Mouse (Mus musculus) megakaryocyte-erythroid progenitor cell, adult 5-6 weeks (primary cell): ENCODE data around the gene Ceacam19. TPM values are rescaled to one million over a fixed set of nuclear protein-coding genes. Genes with fewer than 3 reads are reported as not detected.
A peak's percentile ranks its signal among the peaks of the same experiment; 100 is the strongest.
"Not testable (repeated sequence)": the region's sequence is repeated elsewhere in the genome, so short reads cannot be mapped to it uniquely, and the experiment has no call there.

Experiments used
- ATAC-seq: replicated peaks from 2 replicates; pipeline ENCODE4 v1.8.0; 2016; ENCODE audit warnings: mild to moderate bottlenecking, inconsistent platforms; ENCODE audit not compliant: severe bottlenecking, poor library complexity, low FRiP score, low TSS enrichment
- total RNA-seq, 2 experiments: library from RNA; stranded (forward) in 1 of 2; stranded (reverse) in 1 of 2; fragments of 200-1000, 215-1000 nt in 1 of 2; fragments of >200 nt in 1 of 2; fragmentation: Nextera tagmentation in 1 of 2; gene quantifications; 2 replicates each; pipeline ENCODE4 v1.2.3; 2014 to 2017

Gene Ceacam19
- total RNA-seq (2014; fragmentation: Nextera tagmentation) = not detected in 2 replicates
- total RNA-seq (2017) = not detected in 2 replicates

DNA sequence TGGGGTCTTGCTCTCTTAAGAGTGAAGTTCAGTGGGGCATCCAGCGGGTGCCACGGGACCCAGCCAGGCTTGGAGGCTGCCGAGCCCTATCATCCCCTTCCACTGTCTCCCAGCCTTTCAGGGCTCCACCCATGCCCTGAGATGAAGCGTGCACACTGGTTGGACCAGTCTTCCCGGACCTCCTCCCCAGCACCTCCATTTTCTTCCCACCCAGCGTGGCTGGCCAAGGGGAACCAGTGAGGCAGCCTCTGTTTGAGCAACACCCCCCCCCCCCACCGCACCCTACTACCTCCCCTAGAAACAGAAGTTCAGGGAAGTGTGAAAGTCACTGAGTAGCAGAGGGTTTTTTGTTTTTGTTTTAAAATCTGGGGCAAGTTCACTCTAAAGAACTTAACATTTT is at the start of gene Ceacam19:
Gene Ceacam19, minus strand, starts transcription at position 117 of the 400 bp plus-strand sequence.
- ATAC-seq = no peak

DNA sequence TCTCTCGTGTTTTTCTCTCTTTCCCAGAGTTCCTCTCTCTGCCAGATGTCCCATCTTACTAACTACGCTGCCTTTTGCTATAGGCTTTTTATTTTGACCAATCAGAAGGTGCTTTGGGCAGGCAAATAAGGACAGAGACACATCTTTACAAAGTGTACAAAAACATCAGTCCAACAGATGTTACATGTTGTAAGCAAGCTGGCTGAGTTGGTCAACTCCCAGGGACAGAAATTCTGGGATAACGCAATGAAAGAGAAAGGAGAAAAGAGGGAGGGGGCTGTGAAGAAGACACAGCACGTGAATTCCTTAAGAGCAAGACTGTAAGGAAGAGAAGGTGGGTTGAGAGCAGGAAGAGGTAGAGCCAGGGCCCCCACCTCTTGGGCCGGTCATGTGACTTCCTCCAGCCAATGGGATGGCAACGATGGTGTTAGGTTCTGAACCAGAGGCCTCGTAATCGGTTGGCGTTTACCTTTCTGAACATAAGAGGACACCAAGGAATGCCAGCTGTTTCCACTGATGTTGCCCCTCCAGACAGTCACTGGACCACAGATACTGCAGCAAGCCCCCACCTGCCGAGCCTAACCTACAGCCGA is 49.6 kb upstream of the Ceacam19 start:
- no peak for ATAC-seq

DNA sequence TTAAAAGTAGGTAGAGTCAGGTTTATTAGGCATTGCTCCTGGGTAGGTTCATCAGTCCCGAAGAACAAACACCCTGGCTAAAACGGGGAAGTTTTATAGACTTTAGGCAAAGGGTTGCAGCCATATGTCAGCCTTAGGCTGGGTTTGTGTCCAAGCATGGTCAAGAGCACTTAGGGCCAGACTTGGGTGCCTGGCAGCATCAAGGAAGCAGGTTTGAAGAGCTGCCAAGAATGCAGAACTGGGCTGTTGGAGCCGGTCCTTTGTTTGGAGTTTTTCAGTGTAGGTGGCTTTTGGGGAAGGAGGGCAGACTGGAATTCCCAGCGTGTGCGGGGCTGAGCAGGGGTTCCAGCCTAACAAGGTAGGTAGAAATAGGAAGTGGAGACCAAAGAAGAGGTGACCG is 48.2 kb upstream of the Ceacam19 start:
- ATAC-seq = no peak

DNA sequence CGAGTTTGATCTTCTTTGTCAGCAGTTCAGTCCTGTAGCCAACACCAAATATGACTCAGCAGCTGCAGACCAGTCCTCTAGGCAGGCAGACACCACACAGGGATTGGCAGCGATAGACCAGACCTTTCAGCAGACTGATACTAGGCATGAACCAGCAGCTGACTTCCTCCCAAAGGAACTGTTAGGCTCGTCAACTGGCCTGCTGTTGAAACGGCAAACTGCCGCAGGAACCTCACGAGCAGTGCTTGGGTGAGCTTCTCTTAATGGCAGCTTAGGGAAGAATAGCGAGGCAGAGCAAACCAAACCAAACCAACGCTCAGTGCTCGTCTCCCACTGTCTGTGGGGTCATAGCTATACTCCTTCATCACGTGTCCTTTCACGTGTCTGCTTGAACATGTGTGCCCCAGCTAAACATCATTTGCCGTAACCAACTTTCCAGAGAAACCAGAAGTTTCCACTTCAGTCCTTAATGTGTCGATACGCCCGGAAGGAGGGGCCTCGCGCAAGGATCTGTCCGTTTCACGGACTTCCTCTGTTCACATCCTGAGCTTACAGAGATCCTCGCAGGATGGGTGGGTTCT is 47.5 kb upstream of the Ceacam19 start:
- peak; percentile 55 for ATAC-seq

DNA sequence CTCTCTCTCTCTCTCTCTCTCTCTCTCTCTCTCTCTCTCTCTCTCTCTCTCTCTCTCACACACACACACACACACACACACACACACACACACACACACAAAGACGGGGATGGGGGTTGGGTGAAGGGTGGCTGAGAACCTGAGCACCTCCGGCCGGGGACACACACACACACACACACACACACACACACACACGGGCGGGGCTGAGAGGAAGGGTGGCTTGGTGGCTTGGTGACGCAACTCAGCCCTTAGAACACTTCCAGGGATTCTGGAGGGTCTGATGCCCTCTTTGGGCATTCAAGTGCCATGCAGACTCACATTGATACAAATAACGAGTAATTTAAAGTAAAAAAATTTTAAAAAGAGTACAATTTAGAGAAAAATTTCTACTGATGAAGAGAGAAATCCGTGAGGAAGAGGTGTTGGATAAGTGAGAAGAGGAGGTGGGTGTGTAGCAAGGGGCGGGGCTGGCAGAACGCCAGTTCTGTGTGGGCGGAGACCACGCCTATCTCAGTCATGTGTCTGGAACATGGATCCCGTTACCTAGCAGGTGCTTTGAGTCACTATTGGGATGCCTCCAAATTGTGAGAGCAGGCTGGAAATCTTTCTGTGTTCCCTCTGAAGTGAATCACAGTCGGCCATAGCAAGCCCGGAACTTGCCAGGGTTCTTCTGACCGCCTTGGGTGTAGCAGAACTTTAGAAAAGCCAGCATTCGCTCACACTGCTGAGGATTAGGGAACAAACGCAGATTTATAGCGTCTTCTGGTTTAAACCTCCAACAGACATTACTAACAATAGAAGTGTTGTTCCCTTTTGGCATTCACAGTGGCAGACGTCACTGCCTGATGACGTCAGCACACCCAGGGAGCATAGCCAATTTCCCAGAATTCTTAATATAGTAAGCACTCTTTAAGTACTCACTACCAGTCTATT is 45.4 kb upstream of the Ceacam19 start:
- peak; percentile 46 for ATAC-seq

DNA sequence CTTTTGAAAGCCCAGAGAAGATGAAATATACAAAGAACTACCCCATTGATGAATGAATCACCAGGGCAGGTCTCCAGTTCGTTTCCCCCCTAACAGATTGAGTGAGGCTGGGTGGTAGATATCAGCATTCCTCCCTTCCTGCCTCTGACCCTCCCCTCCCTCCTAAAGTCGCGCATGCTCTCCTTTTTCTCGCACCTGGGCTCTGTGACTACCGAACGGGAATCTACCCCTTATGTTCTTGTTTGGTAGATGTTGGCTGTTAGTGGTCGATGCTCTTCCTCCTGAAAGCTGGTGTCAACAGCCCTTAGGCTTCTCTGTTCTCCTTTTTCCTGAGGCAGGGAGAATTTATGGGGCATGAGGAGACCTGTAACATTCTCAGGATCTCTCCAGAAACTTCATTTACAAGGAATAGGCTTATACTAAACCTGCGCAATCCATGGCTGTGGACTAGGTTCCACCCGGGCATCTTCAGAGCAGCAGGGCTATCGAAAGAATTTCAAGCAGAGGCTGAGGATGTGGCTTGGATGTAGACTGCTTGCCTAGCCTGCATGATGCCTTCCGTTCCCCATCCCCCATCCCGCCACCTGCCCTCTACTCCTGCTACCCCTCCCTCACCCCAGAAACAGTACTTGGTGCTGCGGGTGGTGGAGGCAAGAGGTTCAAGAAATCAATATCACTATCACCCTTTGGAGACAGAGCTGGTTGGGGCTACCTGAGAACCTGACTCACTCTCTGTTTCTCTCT is 44.5 kb upstream of the Ceacam19 start:
- no peak for ATAC-seq

DNA sequence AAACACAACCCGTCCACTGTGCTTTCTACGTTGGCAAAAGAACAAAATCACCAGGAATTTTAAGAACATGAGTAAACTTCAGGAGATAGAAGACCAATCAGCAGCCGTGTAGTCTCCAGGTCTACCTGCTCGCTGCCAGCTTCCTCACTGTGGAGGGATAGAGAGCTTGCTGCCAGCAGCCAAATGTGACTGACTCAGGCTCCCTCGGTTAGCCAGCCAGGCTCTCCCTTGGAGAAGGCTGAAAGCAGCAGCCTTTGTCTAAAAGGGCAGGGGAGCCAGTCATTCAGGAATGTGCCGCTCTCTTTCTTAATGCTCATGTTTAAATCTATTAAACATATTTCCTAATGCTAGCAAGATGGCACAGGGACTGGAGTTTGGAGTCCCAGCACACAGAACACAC is 42.7 kb upstream of the Ceacam19 start:
- not testable (repeated sequence) for ATAC-seq

DNA sequence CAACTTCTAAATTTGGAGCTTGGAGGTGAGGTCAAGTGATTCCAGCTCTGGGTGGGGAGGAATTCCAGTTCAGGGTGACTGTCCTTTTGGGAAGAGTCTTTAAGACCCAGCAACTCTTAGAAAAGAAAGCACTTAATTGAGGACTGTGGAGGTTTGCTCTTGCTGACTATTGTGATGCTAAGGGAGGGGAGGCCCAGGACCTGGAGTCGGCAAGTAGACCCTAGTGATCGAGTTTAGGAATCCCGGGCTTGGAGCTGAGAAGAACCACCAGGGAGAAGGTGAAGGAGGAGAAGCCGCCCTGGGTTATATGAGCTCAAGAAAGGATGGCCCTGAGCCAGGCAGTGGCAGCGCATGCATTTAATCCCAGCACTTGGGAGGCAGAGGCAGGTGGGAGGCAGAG is 40.7 kb upstream of the Ceacam19 start:
- no peak for ATAC-seq

DNA sequence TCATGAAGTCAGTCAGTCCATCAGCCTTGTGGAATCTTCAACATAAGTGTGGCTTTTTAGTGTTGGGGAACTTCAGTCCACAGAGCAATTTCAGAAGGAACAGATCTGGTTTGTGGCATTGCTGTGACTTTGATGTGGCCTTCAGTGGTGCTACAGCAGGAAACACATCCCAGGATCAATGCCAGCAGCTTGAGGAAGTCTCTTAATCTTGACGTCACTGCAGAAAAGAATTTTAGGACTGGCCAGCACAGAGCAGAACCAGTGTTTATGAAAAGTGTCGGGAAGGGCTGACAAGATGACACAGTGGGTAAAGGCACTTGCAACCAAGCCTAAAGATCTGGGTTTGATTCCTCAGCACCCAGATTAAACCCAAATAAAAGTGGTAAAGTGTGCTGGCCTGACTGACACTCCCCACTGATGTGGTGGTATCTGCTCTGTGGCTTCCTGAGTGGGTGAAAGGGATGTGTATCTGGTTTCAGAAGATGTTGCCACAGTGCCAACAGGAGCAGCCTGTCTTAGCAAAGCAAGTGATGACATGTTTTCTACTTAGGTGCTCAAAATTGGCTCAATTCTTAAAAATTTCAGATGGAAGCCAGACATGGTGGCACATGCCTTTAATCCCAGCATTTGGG is 39.2 kb upstream of the Ceacam19 start:
- ATAC-seq = no peak

DNA sequence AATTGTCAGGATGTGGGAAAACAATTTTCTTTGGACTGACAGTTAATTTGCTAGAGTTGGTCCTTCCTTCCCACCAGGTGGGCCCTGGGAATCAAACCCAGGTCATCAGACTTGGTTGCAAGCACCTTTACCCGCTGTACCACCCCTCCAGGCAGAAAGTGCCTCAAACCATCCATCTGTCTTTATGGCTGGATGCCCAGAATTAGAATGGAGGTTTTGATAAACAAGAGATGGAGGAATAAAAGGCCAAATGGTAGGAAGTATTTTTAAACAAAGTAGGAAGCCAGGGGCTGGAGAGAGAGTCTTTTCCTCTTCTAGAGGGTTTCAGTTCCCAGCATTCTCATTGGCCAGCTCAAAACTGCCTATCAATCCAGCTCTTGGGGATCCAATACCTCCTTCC is 37.6 kb upstream of the Ceacam19 start:
- ATAC-seq = no peak

DNA sequence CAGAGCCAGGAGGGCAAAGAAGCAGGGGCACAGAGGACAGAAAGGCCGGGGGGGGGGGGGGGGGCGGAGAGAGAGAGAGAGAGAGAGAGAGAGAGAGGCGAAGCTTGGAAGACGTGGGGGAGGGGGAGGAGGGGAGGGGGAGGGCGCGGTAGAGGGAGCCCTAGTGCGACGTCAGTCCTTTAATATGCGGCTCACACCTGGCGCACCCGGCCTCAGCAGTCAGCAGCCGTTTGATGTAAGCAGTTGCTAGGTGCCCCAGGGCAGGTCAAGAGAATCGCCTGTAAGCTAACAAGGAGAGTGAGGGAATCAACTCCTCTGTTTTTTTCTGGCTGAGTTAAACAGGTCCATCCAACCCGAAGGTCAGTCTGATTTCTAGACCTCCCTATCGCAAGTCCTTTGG is 36.0 kb upstream of the Ceacam19 start:
- ATAC-seq = no peak

DNA sequence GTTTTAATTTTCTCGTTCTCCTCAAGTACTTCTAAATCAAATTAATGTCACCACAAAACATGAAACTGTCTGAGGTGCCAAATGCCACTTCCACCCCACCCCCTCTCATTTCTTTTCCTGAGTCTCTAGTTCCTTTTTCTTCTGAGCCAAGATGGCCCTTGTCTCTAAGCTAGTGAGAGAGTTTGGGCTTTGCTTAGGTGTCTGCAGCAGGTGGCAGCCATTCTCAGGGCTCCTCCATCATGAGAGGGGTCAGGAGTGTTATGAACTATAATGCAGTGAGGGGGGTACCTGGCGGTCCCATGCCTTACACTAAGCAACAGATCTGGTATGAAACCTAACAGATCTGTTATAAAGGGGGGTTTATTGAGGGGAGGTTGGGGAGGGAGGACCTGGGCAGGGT is 35.6 kb upstream of the Ceacam19 start:
- ATAC-seq = no peak

DNA sequence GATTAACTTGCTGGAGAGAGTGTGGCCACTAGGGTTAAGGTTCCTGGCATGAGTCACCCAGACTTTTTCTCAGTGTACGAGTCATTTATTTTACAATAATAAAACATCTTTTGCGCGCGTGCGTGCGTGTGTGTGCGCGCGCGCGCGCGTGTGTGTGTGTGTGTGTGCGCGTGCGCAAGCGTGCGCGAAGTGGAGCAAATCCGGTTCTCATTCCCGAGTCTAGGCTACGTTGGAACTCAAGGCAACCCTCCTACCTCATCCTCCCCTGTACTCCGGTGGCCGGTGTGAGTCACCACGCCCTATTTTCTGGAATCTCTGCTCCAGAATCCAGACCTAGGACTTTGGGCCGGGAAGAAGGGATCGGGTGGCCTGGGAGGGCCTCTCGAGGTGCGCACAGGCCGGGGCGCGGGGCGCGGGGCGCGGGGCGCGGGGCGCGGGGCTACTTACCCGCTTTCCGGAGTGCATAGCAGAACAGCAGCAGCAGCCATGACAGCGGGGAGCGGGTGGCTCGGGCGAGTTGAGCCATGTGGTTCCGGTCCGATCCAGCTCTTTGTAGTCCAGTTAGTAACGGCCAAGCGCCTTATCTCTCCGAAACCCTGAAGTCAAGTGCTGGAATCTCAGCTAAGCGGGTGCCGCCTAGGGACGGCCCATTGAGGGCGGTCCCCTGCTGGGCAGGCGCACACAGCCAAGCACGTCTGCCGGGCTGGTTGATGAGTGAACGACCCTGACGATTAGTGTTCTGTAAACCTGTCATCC is 32.9 kb upstream of the Ceacam19 start, which contains the start of gene Pvr:
Gene Pvr, minus strand, starts transcription at position 655 of the 756 bp plus-strand sequence.
- ATAC-seq = peak; percentile 84

DNA sequence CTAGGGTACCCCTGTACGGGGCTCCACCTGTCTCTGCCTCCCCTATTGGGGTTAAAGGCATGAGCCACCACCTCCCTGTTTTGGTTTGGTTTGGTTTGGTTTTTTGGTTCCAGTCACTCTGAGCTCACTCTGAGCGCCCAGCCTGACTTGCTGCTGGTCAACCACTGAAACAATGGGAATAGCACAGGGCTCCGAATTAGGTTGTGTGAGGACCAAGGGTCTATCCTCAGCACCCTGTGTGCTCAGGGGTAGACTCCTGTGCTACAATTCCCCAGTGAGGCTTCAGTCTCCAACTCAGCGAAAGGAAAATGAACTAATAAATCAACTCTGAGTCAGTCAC is 32.4 kb upstream of the Ceacam19 start:
- no peak for ATAC-seq

DNA sequence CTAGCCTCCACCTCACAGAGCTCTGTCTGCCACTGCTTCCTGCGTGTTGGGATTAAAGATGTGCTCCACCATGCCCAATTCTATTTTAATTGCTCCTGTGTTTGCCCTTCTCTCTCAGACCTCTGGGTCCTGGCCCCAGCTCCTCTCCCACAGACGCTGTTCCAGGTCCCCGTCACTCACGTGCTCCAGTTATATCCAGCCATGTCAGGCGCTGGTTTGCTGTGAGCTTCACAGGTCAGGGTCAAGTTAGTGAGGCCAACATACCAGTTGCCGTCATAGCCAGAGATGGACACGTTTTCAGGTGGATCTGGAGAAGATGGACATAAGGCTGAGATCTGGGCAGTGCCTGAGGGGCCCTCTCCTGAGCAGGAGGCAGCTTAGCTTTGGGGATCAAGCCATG is 26.8 kb upstream of the Ceacam19 start:
- no peak for ATAC-seq

DNA sequence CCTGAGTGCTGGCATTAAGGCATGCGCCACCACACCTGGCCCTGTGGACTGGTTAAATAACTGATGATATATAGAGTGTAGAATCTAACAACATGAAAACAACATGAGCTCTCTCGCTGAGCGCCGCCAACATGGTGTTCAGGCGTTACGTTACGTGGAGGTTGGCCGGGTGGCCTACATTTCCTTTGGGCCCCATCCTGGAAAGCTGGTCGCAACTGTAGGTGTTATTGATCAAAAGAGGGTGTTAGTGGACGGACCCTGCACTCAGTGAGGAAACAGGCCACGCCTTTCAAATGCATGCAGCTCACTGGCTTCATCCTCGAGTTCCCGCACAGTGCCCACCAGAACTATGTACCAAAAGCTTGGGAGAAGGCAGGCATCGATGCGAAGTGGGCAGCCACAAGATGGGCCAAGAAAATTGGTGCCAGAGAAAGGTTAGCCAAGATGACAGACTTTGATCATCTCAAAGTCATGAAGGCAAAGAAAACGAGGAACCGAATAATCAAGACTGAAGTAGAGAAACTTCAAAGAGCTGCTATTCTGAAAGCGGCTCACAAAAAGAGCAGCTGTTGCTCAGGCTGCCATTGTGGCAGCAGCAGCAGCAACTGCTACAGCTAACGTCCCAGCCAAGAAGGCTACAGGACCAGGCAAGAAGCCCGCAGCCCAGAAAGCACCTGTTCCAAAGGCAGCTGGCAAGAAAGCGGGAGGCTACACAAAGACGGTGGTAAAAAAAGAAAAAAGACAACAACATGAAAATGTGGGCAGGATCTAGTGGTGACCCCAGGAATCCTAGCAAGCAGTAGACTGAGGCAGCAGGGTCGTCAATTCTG is 24.1 kb upstream of the Ceacam19 start:
- no peak for ATAC-seq

DNA sequence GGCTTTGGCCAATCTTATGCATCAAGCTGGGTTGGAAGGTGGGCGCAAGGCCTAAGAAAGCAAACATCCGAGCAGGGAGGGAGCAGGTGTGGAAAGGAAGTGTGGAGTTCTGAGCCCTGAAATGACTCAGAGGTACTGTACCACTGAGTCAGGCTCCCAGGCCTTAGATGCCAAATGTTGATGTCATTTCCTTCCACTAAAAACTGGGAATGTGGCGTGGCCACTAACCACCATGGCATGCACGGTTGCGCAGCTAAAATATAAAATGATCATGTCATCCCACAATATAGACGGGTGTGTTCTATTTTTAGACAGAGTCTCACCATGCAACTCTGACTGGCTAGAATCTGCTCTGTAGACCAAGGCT is 23.5 kb upstream of the Ceacam19 start:
- ATAC-seq = no peak
